Mouse (Mus musculus): Measurements from ENCODE around the gene Hipk4. TPM values are rescaled to one million over a fixed set of nuclear protein-coding genes. Genes with fewer than 3 reads are reported as not detected.
"Not testable (repeated sequence)": the region's sequence is repeated elsewhere in the genome, so short reads cannot be mapped to it uniquely, and the experiment has no call there.

The Hipk4 gene
- total RNA-seq, 4 experiments from 2014 or later: 0.14 to 0.16 (median 0.14) TPM; not detected in 1

DNA sequence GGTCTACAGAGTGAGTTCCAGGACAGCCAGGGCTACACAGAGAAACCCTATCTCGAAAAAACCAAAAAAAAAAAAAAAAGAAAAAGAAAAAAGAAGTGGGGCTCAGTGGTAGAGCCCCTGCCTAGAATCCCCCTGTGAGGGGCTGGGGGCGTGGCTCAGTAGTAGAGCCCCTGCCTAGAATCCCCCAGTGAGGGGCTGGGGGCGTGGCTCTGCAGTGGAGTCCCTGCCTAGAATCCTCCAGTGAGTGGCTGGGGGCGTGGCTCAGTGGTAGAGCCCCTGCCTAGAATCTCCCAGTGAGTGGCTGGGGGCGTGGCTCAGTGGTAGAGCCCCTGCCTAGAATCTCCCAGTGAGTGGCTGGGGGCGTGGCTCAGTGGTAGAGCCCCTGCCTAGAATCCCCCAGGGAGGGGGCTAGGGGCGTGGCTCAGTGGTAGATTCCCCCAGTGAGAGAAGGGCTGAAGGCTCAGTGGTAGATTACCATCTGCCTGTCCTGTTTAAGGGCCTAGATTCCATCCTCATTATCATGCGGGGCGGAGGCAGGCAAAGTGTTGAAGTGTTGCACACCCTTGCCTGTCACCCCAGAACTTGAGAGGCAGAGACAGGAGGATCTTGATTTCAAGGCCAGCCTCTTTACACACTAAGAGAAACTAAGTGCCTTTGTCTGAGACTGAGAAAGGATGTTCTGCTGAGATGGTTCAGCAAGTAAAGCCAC, 28.3 kb upstream of the Hipk4 start:
- DNase-seq (ENCODE audit: low spot score): not testable (repeated sequence)

DNA sequence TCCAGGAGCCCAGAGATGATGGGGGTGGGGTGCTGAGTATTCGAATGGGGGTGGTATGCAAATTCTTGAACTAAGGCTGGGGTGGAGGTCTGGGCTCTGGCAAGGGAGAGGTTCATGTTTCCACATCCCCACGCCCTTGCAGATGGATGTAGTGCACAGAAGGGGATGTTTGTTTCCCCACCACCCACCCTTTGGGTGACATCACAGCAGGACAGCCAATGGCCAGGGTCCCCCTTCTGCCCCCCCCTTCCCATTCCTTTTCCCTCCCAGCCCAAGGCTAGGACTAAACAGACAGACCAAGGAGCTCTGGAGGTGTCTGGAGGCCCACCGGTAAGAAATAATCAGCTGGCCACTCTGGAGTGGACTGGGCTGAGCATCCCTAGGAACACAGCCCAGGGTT, 24.0 kb upstream of the Hipk4 start, which contains the start of gene Prx:
Gene Prx, plus strand, starts transcription at position 289 of the 400 bp plus-strand sequence.
- no peak for DNase-seq (ENCODE audit: low spot score)

DNA sequence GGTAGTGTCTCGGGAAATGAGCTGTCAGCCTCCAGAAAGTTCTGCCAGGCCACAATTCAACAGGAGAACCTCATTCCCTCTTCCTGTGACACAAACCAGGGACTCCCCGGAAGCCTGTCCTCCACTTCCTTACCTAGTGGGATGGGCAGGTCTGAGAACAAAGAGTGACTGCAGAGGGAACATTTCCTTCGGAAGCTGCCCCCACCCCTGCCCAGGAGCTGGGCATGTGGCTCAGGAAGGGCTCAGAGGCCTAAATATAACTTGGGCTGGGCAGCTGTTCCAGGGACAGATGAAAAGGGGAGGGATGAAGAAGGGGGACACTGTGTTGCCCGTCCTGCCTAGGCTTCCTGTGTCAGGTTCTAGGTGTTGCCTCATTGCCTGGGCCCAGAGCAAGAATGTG, 21.4 kb upstream of the Hipk4 start:
- DNase-seq (ENCODE audit: low spot score): peak; percentile 61

DNA sequence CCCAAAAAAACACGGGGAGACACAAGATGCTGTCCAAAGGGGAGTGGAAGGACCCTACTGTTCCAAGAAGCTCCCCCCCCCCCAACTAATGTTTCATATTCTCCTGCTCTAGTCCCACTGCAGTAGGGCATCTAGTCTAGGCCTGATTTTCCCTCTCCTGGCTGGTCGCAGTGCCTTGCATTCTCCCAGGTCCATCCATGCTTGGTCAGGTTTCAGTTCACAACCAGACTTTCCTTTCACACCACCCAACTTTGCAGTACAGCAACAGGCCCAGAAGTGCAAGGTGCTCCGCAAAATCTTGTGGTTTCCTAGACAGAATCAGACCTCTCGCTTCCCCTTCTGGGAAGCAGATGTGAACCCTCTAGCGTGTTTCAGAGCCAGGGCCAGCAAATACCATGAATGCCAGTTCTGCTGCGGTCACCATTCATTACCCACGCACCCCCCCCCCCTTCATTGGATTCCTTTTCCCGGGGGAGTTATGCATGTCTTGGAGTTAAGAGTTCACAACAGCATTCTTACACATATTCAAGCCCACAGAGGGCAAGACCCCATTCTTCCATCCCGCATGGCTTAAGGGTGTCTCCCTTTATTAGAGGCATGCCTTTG, 16.2 kb upstream of the Hipk4 start:
- DNase-seq (ENCODE audit: low spot score): no peak

DNA sequence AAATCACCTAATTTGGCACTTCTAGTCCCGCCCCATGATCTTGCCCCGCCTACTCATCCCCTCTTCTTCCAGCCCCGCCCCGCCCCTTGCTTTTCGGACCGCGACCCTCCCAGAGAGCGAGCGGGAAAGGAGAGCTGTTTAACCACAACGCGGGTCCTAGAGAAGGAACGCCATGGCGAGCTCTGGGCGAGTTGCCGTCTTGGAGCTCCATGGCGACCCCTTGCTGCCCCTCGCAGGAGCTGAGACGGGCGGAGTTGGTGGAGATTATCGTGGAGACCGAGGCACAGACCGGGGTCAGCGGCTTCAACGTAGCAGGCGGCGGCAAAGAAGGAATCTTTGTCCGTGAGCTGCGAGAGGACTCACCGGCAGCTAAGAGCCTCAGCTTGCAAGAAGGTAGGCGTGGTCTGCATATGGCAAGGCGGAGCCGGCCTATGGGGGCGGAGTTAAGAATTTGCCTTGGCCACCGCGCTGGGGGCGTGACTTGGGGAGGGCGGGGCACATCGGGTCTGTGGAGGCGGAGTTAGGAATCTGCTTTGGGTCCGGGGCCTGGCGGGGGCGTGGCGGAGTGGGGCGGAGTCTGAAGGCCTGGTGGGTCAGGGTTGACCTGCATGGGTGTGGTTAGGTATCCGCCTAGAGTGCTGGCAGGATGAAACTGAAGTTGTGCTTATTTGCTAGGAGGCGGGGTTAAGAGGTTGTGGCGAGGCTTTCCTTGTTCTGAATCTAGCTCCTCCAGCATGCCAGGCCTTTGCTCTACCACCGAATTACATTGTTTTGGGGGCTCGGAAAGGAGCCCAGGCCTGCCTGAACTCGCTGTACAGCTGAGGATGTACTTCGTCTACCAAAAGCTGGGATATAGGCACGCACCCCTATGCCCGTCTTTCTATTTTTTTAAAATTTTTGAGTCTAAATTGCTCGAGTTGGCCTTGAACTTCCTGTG, 15.1 kb upstream of the Hipk4 start:
- DNase-seq (ENCODE audit: low spot score): peak; percentile 98

DNA sequence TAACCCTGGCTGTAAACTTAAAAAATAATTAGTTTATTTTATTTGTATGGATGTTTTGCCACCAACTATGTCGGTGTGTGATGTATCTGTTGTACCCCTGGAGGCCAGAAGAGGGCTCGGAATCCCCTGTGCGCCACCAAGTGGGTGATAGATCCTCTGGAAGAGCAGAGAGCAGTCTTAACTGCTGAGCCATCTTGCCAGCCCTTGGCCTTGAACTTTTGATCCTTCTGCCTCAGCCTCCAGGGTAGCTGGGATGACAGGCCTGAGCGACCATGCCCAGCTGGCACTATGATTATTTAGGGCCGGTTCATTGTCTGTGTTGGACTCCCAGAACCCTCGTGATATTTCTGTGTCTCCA, 14.4 kb upstream of the Hipk4 start:
- peak; percentile 61 for DNase-seq (ENCODE audit: low spot score)

DNA sequence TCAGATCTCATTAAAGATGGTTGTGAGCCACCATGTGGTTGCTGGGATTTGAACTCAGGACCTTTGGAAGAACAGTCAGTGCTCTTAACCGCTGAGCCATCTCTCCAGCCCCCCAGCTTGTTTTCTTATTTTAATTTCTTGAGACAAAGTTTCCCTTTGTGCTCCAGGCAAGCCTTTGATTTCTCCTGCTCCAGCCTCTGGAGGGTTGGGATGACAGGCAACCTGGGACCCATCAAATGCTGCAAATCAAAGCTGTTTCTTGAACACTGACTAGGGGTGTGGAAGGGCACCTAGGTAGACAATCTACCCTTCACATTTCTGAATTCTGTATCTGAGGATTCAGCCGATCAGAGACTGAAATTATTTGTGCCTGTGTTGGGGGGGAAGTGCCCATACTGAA, 12.3 kb upstream of the Hipk4 start:
- DNase-seq (ENCODE audit: low spot score): no peak

DNA sequence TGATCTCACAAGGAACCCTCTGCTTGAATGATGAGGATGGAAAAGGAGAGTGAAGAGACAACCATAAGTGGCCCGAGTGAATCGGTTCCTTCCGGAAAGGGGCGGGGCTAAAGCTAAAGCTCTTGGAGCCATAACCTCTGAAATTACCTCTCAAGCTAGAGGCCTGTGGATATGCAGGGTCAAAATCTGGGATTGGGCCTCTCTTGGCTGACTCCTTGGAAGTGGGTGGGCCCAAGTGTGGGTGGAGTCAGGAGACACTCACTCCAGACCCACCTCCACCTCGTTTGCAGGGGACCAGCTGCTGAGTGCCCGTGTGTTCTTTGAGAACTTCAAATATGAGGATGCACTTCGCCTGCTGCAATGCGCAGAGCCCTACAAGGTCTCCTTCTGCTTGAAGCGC, 8.1 kb upstream of the Hipk4 start:
- no peak for DNase-seq (ENCODE audit: low spot score)

DNA sequence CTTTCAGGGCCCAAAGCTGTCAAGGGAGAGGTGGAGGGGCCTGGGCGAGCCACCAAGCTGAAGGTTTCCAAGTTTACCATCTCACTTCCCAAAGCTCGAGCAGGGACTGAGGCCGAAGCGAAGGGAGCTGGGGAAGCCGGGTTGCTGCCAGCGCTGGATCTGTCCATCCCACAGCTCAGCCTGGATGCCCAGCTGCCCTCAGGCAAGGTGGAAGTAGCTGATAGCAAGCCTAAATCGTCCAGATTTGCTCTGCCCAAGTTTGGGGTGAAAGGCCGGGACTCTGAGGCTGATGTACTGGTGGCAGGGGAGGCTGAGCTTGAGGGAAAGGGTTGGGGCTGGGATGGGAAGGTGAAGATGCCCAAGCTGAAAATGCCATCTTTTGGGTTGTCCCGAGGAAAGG, 4.8 kb upstream of the Hipk4 start:
- no peak for DNase-seq (ENCODE audit: low spot score)

DNA sequence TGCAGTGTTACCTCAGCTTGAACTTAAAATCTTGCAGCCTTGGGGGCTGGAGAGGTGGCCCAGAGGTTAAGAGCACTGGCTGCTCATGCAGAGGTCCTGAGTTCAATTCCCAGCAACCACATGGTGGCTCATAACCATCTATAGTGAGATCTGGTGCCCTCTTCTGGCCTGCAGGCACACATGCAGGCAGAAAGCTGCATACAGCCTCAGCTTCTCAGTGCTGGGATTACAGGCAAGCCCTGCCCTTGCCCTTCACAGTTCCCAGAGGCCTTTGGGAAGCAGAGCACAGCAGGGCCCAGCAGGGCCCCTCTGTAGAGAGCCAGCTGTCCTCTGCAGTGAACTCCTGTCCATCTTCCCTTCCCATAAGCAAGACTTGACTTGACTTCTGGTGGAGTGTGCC, 3.0 kb upstream of the Hipk4 start:
- no peak for DNase-seq (ENCODE audit: low spot score)

DNA sequence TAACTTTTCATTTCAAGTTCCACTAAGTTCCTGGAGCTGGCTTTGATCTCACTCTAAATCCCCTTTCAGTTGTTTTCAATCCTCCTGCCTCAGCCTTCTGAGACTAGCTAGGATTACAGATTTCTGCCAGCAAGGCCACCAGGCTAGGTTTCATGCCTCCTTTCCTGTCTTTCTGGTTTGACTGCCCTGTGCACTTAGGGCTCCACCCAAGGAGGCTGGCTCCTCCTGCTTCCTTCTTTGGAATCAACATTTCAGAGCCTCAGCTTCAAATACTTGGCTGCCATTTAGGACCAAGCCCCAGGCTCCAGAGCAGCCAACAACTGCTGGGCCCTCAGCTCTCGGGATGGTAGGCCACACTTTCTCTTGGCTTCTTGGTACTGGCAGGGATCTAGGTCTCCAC, 2.5 kb upstream of the Hipk4 start:
- no peak for DNase-seq (ENCODE audit: low spot score)

DNA sequence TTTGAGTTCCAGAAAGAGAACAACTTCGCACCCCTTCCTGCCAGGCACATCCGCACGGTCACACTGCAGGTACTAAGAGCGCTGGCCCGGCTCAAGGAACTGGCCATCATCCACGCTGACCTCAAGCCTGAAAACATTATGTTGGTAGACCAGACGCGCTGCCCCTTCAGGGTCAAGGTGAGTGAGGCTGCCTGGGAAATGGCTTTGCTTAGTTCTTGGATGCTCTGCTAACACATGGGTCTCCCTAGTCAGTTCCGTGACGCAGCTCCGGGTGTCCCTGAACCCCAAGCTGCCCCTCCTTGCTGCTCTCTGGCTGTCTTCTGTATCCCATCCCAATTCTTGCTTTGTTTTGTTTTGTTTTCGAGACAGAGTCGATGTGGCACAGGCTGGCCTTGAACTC, 738 bp downstream of the Hipk4 start:
- DNase-seq (ENCODE audit: low spot score): no peak

DNA sequence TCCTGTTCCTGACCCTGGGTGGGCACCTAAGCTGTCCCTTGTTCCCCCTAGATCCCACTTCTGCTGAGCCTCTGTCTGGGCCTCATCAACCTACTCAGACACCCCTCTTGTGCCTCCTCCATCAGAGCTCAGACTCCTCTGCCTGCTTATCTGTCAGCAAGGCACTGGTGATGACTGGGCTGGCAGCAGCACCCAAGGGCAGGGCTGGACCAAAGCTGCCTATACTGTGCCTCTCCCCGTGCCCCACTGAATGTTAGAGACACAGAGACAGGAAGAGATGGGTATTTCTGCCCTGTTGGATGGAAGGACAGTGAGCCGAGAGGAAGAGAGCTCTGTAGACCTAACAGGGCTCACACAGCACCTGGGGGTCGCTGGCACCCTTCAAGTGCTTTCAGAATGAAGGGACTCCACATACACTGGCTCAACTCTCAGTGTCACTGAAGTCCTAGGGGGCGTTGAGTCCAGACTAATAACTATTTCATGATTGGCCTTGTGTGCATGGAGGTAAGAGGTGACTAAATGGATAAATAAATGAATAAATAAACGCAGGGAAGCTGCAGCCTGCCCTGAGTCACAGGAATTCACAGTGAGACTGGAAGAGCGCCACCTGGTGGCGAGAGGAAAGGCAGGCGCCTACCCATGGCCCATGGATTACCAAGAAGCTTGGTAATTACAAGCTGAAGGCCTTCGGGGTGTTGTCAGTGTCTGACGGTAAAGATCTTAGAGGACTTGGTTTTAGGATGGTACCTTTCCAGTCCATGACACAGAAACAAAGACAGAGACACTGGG, 3.2 kb downstream of the Hipk4 start:
- DNase-seq (ENCODE audit: low spot score): peak; percentile 51

DNA sequence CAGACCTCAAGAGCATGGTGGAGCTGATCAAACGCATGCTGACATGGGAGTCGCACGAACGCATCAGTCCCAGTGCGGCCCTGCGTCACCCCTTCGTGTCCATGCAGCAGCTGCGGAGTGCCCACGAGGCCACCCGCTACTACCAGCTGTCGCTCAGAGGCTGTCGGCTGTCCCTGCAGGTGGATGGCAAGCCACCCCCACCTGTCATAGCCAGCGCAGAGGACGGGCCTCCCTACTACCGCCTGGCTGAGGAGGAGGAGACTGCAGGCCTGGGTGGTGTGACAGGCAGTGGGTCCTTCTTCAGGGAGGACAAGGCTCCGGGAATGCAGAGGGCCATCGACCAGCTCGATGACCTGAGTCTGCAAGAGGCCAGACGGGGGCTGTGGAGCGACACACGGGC, 6.0 kb downstream of the Hipk4 start:
- DNase-seq (ENCODE audit: low spot score): no peak

DNA sequence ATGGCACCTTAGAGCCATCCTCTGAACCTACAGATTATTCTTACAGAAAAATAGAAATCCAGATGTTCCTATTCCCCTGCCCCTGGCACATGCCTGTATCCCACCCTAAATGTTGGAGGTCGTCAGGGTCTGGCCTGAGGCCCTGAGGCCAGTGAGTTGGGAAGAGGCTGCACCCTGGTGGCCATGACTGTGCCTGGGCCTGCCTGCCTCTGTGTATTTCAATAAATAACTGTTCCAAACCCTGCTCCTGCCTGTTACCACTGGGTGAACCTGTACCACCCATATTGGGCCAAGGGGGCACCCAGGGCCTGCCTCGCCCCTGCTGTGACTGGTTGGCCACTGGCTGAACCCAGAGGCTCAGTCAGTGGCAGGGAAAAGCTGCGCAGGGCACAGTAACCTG, 7.9 kb downstream of the Hipk4 start:
- no peak for DNase-seq (ENCODE audit: low spot score)

DNA sequence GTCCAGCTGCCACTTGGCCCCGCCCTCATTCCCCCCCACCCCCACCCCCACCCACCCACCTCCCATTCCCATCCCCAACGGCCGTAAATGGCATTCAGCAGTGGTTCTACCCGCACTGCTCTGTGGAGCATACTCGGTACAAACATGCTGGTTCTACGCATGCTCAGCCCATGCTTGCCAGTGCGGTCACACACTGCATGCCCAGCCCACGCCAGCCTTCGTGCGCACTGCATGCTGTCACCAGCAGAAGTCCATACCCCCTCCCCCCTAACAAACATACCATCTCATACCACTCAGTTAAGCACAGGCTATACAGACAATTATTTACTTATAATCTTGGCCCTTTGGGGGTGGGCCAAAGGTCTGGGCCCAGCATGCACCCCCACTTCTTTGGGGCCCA, 8.6 kb downstream of the Hipk4 start:
- DNase-seq (ENCODE audit: low spot score): no peak

DNA sequence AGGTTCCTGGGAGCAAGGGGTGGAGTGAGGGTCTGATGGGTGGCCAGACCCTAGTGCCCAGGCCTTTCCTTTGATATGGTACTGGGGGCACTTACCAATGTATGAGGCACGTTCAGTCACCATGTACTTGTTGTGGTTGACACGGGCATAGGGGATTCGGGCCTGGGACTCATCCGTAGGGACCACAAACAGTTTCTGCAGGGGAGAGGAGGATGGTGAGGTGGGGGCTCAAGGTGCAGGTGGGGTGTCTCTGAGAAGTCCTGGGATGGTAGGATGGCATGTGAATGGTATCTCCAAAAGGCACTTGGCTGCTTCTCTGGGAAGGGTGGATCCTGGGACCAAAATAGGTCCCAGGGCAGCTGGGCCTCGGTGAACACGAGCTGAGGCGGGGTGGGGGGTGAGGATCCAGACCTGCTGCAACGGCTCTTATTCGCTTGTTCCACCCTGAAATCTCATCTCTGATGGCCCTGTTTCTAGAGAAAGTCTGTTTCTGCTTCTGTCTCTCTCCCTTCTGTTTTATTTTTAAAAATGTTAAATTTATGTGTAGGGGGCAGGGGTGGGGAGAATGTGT, 9.5 kb downstream of the Hipk4 start:
- no peak for DNase-seq (ENCODE audit: low spot score)

DNA sequence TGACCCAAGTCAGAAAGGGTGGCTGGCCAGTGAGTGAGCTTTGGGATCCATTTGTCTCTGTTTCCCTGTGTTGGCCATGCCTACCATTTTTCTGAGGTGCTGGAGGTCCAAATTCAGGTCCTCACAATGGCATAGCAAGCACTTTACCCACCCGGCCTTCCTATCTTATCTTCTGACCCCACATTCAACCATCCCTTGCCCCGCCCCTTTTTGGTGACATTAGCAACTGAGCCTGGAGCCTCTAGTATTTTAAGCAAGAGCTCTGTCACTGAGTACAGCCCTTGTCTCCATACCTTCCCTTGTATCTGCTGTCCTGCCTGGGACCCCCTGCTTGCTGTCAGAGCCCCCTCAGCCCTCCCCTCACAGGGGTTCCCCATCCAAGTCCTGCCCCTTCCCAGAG, 12.3 kb downstream of the Hipk4 start:
- no peak for DNase-seq (ENCODE audit: low spot score)

DNA sequence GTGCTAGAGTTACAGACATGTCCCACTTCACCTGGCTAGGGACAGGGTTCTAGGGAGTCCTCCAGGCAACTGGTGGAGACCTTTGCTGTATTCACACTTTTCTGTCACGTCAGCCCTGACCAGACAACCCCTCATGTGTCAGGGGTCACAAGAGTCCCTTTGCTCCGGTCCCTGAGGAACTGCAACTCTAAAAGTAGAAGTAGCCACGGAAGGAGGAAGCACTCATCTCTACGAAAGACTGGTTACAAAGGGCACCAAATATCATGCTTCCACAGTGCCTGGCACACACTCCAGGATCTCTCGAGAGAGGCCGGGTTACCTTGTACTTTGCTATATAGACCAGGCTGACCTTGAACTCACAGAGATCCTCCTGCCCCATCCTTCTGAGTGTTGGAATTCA, 13.6 kb downstream of the Hipk4 start:
- DNase-seq (ENCODE audit: low spot score): no peak

DNA sequence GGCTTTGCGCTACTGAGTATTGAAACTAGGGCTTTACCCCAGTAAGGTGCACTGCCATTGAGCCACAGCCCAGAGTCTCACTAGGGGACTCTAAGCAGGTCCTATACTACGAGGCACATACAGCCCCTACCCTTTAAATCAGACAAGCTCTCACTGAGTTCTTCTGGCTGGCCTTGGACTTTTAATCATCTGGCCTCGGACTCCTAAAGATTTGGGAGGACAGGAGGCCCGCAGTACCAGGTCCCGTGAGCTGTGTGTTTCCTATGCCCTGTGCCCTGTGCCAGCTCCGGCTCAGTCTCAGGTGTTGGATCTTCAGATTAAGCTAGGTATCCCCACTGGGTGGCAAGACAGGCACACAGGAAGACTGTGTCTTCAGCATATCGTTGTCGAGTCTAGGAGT, 14.9 kb downstream of the Hipk4 start:
- DNase-seq (ENCODE audit: low spot score): no peak

DNA sequence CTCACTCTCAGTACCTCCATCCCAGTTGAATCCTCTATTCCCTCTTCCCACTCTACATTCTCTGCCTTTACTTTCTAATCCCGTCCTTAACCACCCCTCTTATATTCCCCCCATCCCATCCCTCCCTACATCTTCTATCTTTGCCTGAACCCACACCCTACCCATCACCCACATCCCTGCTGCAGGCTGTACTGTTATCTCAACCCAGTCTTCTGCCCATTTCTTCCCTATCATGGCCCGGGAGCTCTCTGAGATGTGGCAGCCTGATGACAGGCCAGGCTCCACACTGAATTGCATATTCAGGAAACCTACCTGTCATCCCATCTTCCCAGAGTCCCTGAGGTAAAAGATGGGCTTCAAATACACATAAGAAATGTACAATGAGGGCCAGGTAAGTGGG, 15.7 kb downstream of the Hipk4 start:
- no peak for DNase-seq (ENCODE audit: low spot score)

DNA sequence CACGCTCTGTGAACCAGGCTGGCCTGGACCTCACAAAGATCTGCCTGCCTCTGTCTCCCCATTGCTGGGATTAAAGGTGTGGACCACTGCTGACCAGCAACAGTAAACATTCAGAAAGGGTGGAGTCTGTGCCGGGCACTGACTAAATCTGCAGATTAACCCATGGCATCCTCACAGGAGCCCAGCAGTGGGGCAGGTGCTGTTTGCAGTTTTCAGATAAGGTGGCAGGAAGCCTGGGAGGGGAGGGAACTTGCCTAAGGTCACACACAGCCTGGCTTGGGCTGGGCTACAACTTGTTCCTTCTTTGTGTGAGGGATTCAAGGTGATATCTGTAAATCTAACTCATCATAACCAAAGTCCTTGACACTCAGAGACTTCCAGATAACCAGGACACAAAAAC, 17.5 kb downstream of the Hipk4 start:
- no peak for DNase-seq (ENCODE audit: low spot score)

All from heart, adult 8-10 months (tissue).